Mouse (Mus musculus) hindbrain, postnatal 0 days (tissue): Measurements from ENCODE around the gene Nfkbie. TPM values are rescaled to one million over a fixed set of nuclear protein-coding genes. Genes with fewer than 3 reads are reported as not detected.

ENCODE experiments used
- ATAC-seq: fragments of 200-750 bp; cut with Nextera tagmentation; 2 replicates; pipeline ENCODE4 v1.8.0; 2017; ENCODE audit warnings: mild to moderate bottlenecking, moderate TSS enrichment, moderate library complexity
- DNase-seq: peaks from one replicate; pipeline ENCODE4 v3.0.0-alpha.2; 2015; ENCODE audit warnings: low spot score
- H3K27ac ChIP-seq: fragments of 300-500 bp; sonication (generic); 2 replicates; pipeline ENCODE4 v1.5.1; 2014; ENCODE audit warnings: mild to moderate bottlenecking
- H3K27me3 ChIP-seq: fragments of 300-500 bp; sonication (generic); 2 replicates; pipeline ENCODE4 v1.6.1; 2014; ENCODE audit warnings: low read length, mixed read lengths; ENCODE audit not compliant: insufficient read depth
- H3K36me3 ChIP-seq: fragments of 300-500 bp; sonication (generic); 2 replicates; pipeline ENCODE4 v1.6.1; 2014; ENCODE audit warnings: low read length, mixed read lengths; ENCODE audit not compliant: insufficient read depth
- H3K4me1 ChIP-seq: fragments of 300-500 bp; sonication (generic); 2 replicates; pipeline ENCODE4 v1.6.1; 2014; ENCODE audit warnings: antibody characterized with exemption, low read length, mixed read lengths; ENCODE audit not compliant: insufficient read depth
- H3K4me2 ChIP-seq: fragments of 300-500 bp; sonication (generic); 2 replicates; pipeline ENCODE4 v1.6.1; 2014; ENCODE audit warnings: low read depth, mild to moderate bottlenecking, low read length, moderate library complexity, mixed read lengths
- H3K4me3 ChIP-seq: fragments of 300-500 bp; sonication (generic); 2 replicates; pipeline ENCODE4 v1.5.1; 2014; ENCODE audit warnings: low read length
- H3K9ac ChIP-seq: fragments of 300-500 bp; sonication (generic); replicated peaks from 2 replicates; pipeline ENCODE4 v1.6.1; 2014; ENCODE audit warnings: mild to moderate bottlenecking, low read length, moderate library complexity, mixed read lengths
- H3K9me3 ChIP-seq: fragments of 300-500 bp; sonication (generic); 2 replicates; pipeline ENCODE4 v1.6.1; 2016; ENCODE audit warnings: low read length, mixed read lengths
- CTCF ChIP-seq: IDR thresholded peaks from 2 replicates; pipeline ENCODE4 v1.5.1; 2016; ENCODE audit warnings: antibody characterized with exemption, control low read depth, low read depth
- WGBS: fragments of 180-500 bp; shearing (Covaris S2); extraction: QIAGEN DNeasy Blood & Tissue Kit; methylation state at CpG from one replicate; pipeline ENCODE4 v1.1.7; 2014; 5-methylcytosine and 5-hydroxymethylcytosine counted together
- polyA plus RNA-seq: library from polyadenylated mRNA; unstranded; fragments of >200 nt; fragmentation: Nextera tagmentation; extraction: Ambion mirVana; gene quantifications from 2 replicates; pipeline ENCODE4 v1.2.1, GENCODE M21; 2015
- total RNA-seq: library from RNA; depleted of rRNA; stranded (reverse); fragments of >200 nt; gene quantifications from 2 replicates; pipeline ENCODE4 v1.2.3, GENCODE M21; 2014

The Nfkbie gene
- total and polyA plus RNA-seq, 2 experiments from 2014 or later, result 5.2 to 7.7 TPM

GRCm38 (mm10) chr17:45593479-45593878 is 38.0 kb downstream of the Nfkbie start:
- WGBS, result 44% methylated on average over 8 of the region's 8 CpGs
- Histone ChIP-seq H3K4me1 (peaks cover 30% of the 10 kb centered on the region), H3K36me3 (no peaks in the 10 kb centered on the region), H3K27ac (no peak overlapping the region), H3K4me3 (0 out of 2 replicates have a peak overlapping the region, but pooled peaks have one; percentile 0), H3K4me2 (peak overlapping the region; percentile 97), H3K9ac (no peak overlapping the region), H3K9me3 (no peaks in the 10 kb centered on the region), H3K27me3 (no peaks in the 10 kb centered on the region)
- peak; percentile 41 for TF ChIP-seq CTCF
- no peak for DNase-seq
- no peak for ATAC-seq

DNA sequence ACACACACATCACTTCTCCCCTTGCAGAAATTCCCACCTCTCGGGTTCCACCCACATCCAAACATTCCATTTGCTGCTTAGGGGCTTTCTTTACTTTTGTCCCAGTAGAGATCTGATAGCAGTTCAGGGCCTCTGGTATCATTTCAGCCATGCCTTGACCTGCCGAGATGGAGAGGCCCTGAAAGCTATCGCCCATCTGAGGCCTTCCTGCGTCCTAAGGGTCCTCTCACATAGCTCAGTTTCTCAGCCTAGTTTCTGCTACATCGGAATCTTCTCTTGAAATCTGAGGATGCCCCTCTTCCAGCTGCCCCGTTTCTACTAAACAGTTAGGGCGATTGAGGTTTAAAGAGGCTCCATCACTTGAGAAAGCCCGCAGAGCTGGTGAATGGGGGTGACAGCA is 38.7 kb downstream of the Nfkbie start:
- Histone ChIP-seq H3K9me3 (no peaks in the 10 kb centered on the region), H3K9ac (peak overlapping the region; percentile 60; the same call in 1 of the 2 replicates)

DNA sequence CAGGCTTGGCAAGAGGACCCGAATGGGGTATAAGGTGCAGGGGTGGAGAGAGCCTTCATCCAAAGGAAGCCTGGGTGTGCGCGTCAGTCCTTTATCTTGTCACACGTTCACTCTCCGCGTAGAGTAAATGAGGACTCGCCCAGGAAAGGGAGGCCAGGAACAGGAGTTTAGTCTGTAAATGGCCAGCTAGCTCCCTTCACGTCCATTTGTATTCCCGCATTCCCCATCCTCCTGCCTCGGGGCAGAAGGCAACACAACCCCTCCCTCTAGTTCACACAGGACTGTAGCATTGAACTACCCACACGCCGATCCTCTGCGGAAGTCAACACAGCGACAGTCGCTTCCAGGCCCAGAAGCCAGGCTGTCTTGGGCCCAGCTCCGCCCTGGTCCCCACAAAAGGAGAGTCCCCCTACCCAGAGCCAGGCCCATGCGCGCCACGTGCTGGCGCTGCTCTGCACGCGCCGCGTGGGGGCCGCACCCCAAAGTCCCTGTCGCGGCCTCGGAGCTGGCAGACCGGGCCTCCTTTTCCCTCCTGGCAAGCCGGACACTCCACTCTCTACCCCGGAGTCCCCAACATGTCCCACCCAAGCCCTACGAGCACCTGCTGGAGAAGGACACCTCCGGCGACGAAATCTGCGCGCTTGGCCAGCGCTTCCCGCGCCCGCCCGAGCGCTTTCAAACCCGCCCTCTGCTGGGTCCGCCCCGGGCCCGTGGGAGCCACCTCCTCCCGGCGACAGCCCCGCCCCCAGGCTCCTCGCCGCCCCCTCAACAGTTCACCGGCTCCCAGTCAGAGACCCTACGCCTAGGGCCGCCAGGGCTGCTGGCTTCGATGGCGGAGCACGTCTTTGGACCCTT is 39.6 kb downstream of the Nfkbie start:
- no peaks in the 10 kb centered on the region for H3K9me3 ChIP-seq
- peak overlapping the region; percentile 76 for H3K27ac ChIP-seq
- H3K27me3 ChIP-seq, result no peaks in the 10 kb centered on the region
- 0 out of 2 replicates have a peak, but pooled peaks have one; percentile 1 for TF ChIP-seq CTCF
- H3K4me3 ChIP-seq, result peak overlapping the region; percentile 52
- peak overlapping the region; percentile 97 for H3K4me2 ChIP-seq
- peak overlapping the region; percentile 60 for H3K9ac ChIP-seq
- peak; percentile 73 for DNase-seq
- under 1% methylated on average over 58 of the region's 58 CpGs for WGBS
- peak; percentile 60 for ATAC-seq
- H3K4me1 ChIP-seq, result peaks cover 36% of the 10 kb centered on the region
- no peaks in the 10 kb centered on the region for H3K36me3 ChIP-seq

More for the DNA sequence above, 38.7 kb downstream of the Nfkbie start:
- no peaks in the 10 kb centered on the region for H3K27me3 ChIP-seq
- DNase-seq (no peak), ATAC-seq (no peak)
- peaks cover 32% of the 10 kb centered on the region for H3K4me1 ChIP-seq
- TF ChIP-seq CTCF, result no peak
- WGBS, result 48% methylated on average over 8 of the region's 8 CpGs
- peak overlapping the region; percentile 52 for H3K4me3 ChIP-seq
- no peak overlapping the region for H3K27ac ChIP-seq
- H3K4me2 ChIP-seq, result peak overlapping the region; percentile 97
- H3K36me3 ChIP-seq, result no peaks in the 10 kb centered on the region

DNA sequence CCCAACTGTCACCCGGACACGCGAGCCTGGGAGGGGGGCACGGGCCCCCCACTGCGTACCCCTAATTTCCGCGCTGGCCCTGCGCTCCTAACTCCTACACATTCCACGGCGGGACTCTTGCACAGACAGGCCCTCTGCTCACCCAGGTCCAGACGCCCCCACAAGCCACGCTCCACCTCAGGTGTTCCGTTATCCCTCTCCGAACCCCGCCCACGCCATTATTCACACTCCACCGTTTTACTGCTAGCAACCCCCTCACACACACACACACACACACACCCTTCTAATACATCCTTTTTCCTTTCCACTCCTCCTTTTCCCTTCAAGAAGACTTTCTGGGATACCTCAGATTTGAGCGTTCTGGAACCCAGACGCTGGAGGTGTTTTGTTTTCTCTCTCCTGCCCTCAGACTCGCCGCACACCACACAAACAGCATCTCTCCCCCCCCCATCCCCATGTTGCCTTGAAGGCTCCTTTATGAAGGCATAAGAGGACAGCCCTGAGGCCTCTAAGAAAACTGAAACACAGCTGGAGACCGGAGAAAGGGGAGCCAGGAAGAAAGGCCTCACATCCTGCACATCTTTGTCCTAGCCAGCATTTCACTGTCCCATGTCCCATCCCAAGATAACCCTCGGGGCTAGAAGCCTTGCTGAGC is 40.4 kb downstream of the Nfkbie start:
- Histone ChIP-seq H3K9ac (peak overlapping the region; percentile 60), H3K27ac (peak overlapping the region; percentile 76), H3K4me3 (peak overlapping the region; percentile 52), H3K4me2 (peak overlapping the region; percentile 97), H3K9me3 (no peaks in the 10 kb centered on the region), H3K4me1 (peaks cover 36% of the 10 kb centered on the region), H3K36me3 (no peaks in the 10 kb centered on the region), H3K27me3 (no peaks in the 10 kb centered on the region)
- WGBS, result 6% methylated on average over 23 of the region's 23 CpGs
- no peak; the same call in 1 of the 2 replicates for ATAC-seq
- DNase-seq, result no peak
- no peak for TF ChIP-seq CTCF

- DNase-seq (peak; percentile 77), ATAC-seq (peak; percentile 64)
- H3K27ac ChIP-seq, result peak overlapping the region; percentile 76
- TF ChIP-seq CTCF, result peak; percentile 77
- H3K36me3 ChIP-seq, result no peaks in the 10 kb centered on the region
- H3K9ac ChIP-seq, result no peak overlapping the region
- H3K4me2 ChIP-seq, result no peak overlapping the region
- 18% methylated on average over 11 of the region's 11 CpGs for WGBS
- no peaks in the 10 kb centered on the region for H3K27me3 ChIP-seq
- peaks cover 35% of the 10 kb centered on the region for H3K4me1 ChIP-seq
- H3K9me3 ChIP-seq, result no peaks in the 10 kb centered on the region
- no peak overlapping the region for H3K4me3 ChIP-seq
These were observed 41.3 kb downstream of the Nfkbie start for GRCm38 (mm10) chr17:45596631-45597396.

DNA sequence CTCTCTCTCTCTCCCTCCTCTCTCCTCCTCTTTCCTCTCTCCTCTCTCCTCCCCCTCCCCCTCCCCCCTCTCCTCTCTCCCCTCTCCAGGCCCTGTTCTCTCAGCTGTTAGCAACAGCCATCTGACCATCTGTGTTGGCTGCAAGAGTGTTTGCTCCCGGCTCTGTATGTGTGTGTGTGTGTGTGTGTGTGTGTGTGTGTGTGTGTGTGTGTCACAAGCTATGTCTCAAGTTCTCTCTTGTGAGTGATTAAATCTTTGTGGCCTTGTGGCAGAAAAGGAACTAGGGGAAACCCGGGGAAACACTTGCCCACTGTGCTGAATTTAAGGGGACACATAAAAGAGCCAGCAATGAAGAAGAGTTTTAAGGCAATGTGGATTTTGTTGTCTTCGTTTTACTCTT is 42.3 kb downstream of the Nfkbie start:
- Histone ChIP-seq H3K27ac (peak overlapping the region; percentile 43; the same call in 1 of the 2 replicates), H3K27me3 (no peaks in the 10 kb centered on the region), H3K4me3 (no peak overlapping the region), H3K4me2 (no peak overlapping the region), H3K4me1 (peaks cover 26% of the 10 kb centered on the region), H3K9ac (no peak overlapping the region), H3K9me3 (no peaks in the 10 kb centered on the region), H3K36me3 (no peaks in the 10 kb centered on the region)
- TF ChIP-seq CTCF, result no peak
- peak; percentile 77 for DNase-seq
- no peak for ATAC-seq
- WGBS, result 29% methylated on average over 3 of the region's 3 CpGs
